In genomic region chr1:151123964-151124363, GRCm38 (mm10) we compare ENCODE assay signal across 28 mouse cellular contexts. TPM values are rescaled to one million over a fixed set of nuclear protein-coding genes. Genes with fewer than 3 reads are reported as not detected.
"Had no signal": no experiment of that assay in that cellular context is flagged by ENCODE, and none has a peak within 500 bp of the region (broad histone marks: within the 10 kb centered on the region; RNA-seq: fewer than 3 reads in every experiment).

No protein-coding gene starts in this region.

- H3K27ac ChIP-seq: kidney, postnatal 0 days; limb, embryonic 12.5 days; liver, embryonic 14.5 days; lung, embryonic 15.5 days; midbrain, embryonic 10.5 days; midbrain, embryonic 13.5 days; neural tube, embryonic 13.5 days; stomach, embryonic 15.5 days had no signal

- ATAC-seq: midbrain, embryonic 13.5 days; midbrain, embryonic 16.5 days had no signal

- H3K27me3 ChIP-seq: limb, embryonic 12.5 days; limb, embryonic 15.5 days; lung, embryonic 15.5 days; megakaryocyte, embryonic 14.5 days; midbrain, embryonic 13.5 days; neural tube, embryonic 13.5 days; stomach, embryonic 15.5 days had no signal

- H3K9me3 ChIP-seq: limb, embryonic 12.5 days; limb, embryonic 15.5 days; lung, embryonic 15.5 days; midbrain, embryonic 10.5 days; midbrain, embryonic 13.5 days; neural tube, embryonic 13.5 days; stomach, embryonic 15.5 days had no signal

- H3K4me2 ChIP-seq: limb, embryonic 12.5 days; limb, embryonic 15.5 days; lung, embryonic 15.5 days; midbrain, embryonic 13.5 days; neural tube, embryonic 13.5 days; stomach, embryonic 15.5 days had no signal

- H3K36me3 ChIP-seq: limb, embryonic 12.5 days; limb, embryonic 15.5 days; lung, embryonic 15.5 days; midbrain, embryonic 10.5 days; midbrain, embryonic 13.5 days; neural tube, embryonic 13.5 days; stomach, embryonic 15.5 days had no signal

- DNase-seq: kidney, postnatal 25 days; layer of hippocampus, postnatal 36 days; lung, adult 18-20 months; lung, postnatal 10 days; lung, postnatal 36 days; retina, postnatal 1 day; right cerebral cortex, postnatal 25 days; spleen, adult 18-20 months; thymus, postnatal 25 days had no signal

- H3K9ac ChIP-seq: limb, embryonic 12.5 days; limb, embryonic 15.5 days; liver, embryonic 14.5 days; lung, embryonic 15.5 days; midbrain, embryonic 13.5 days; neural tube, embryonic 13.5 days; stomach, embryonic 15.5 days had no signal

- H3K4me1 ChIP-seq: limb, embryonic 15.5 days; lung, embryonic 15.5 days; megakaryocyte, embryonic 14.5 days; midbrain, embryonic 10.5 days; midbrain, embryonic 13.5 days; neural tube, embryonic 13.5 days; stomach, embryonic 15.5 days had no signal

- H3K4me3 ChIP-seq: left cerebral cortex, adult 2 months; limb, embryonic 12.5 days; limb, embryonic 15.5 days; lung, embryonic 15.5 days; megakaryocyte, embryonic 14.5 days; midbrain, embryonic 10.5 days; midbrain, embryonic 13.5 days; myocyte; neural tube, embryonic 13.5 days; stomach, embryonic 15.5 days had no signal

RNA-seq across cellular contexts. Expression of gene Gm47985, which starts 58.4 kb away (rescaled TPM):
- total RNA-seq: layer of hippocampus, postnatal 10 days; layer of hippocampus, postnatal 36 days; left cerebral cortex, adult 2 months; left cerebral cortex, postnatal 10 days; left cerebral cortex, postnatal 36 days; monocyte, adult 5-6 weeks; neutrophil, adult 5-6 weeks had no signal
- polyA plus RNA-seq: limb, embryonic 15.5 days; lung, embryonic 15.5 days; midbrain, embryonic 16.5 days; thymus, postnatal 0 days had no signal
